Mouse (Mus musculus) forebrain, embryonic 12.5 days (tissue): ENCODE results near the gene Mier2. TPM values are rescaled to one million over a fixed set of nuclear protein-coding genes. Genes with fewer than 3 reads are reported as not detected.

Source experiments
- ATAC-seq: fragments of 200-750 bp; cut with Nextera tagmentation; 2 replicates; pipeline ENCODE4 v1.8.0; 2017; ENCODE audit warnings: moderate TSS enrichment; ENCODE audit not compliant: low FRiP score
- H3K27ac ChIP-seq: fragments of 300-500 bp; sonication (generic); 2 replicates; pipeline ENCODE4 v1.5.1; 2016; ENCODE audit warnings: mild to moderate bottlenecking
- H3K27me3 ChIP-seq: fragments of 300-500 bp; sonication (generic); 2 replicates; pipeline ENCODE4 v1.6.1; 2016; ENCODE audit warnings: mild to moderate bottlenecking
- H3K36me3 ChIP-seq: fragments of 300-500 bp; sonication (generic); replicated peaks from 2 replicates; pipeline ENCODE4 v1.6.1; 2016; ENCODE audit warnings: mild to moderate bottlenecking
- H3K4me1 ChIP-seq: fragments of 300-500 bp; sonication (generic); 2 replicates; pipeline ENCODE4 v1.6.1; 2016
- H3K4me2 ChIP-seq: fragments of 300-500 bp; sonication (generic); 2 replicates; pipeline ENCODE4 v1.6.1; 2016; ENCODE audit warnings: mild to moderate bottlenecking, moderate library complexity
- H3K4me3 ChIP-seq: fragments of 300-500 bp; sonication (generic); replicated peaks from 2 replicates; pipeline ENCODE4 v1.5.1; 2016; ENCODE audit warnings: mild to moderate bottlenecking
- H3K9ac ChIP-seq: fragments of 300-500 bp; sonication (generic); 2 replicates; pipeline ENCODE4 v1.6.1; 2016; ENCODE audit warnings: mild to moderate bottlenecking
- H3K9me3 ChIP-seq: fragments of 300-500 bp; sonication (generic); 2 replicates; pipeline ENCODE4 v1.6.1; 2016
- WGBS: fragments of 180-500 bp; shearing (Covaris S2); methylation state at CpG from one replicate; pipeline ENCODE4 v1.1.7; 2016; 5-methylcytosine and 5-hydroxymethylcytosine counted together
- polyA plus RNA-seq: library from polyadenylated mRNA; unstranded; fragments of >200 nt; fragmentation: Nextera tagmentation; extraction: Ambion mirVana; gene quantifications from 2 replicates; pipeline ENCODE4 v1.2.1, GENCODE M21; 2016

The Mier2 gene
- polyA plus RNA-seq, 1 experiment from 2014 or later: 69.0 TPM

DNA sequence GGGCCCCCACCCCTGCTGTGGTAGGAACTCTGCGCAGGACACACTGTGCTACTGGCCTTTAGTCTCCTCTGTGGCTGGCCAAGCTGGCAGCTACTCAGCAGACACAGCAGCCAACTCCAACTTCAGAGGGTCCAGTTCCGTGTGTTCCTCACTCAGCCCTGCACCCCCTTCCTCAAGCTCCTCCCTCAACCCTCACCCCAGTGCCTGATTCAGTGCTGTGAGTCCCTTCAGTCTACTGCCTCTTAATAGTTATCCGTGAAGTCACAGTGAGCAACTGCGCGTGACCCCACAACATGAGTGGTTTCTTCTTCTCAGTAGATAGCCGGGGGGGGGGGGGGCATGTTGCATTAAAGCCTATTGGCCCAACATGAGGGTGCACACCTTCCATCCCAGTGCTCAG is 18.6 kb upstream of the Mier2 start:
- ATAC-seq: no peak
- H3K36me3 ChIP-seq: no peaks in the 10 kb centered on the region

GRCm38 (mm10) chr10:79571314-79571713 is 16.3 kb upstream of the Mier2 start:
- Histone ChIP-seq H3K4me3 (no peak overlapping the region), H3K27me3 (no peaks in the 10 kb centered on the region), H3K27ac (no peak overlapping the region), H3K9me3 (no peaks in the 10 kb centered on the region), H3K36me3 (no peaks in the 10 kb centered on the region), H3K9ac (no peak overlapping the region), H3K4me2 (no peak overlapping the region), H3K4me1 (no peaks in the 10 kb centered on the region)
- ATAC-seq: no peak
- WGBS: 95% methylated on average over 2 of the region's 2 CpGs

More for the DNA sequence above, 18.6 kb upstream of the Mier2 start:
- 89% methylated on average over 6 of the region's 6 CpGs for WGBS
- no peaks in the 10 kb centered on the region for H3K27me3 ChIP-seq
- H3K4me2 ChIP-seq: no peak overlapping the region
- no peak overlapping the region for H3K9ac ChIP-seq
- no peaks in the 10 kb centered on the region for H3K4me1 ChIP-seq
- H3K9me3 ChIP-seq: no peaks in the 10 kb centered on the region
- no peak overlapping the region for H3K4me3 ChIP-seq
- H3K27ac ChIP-seq: no peak overlapping the region

GRCm38 (mm10) chr10:79569921-79570320 is 14.9 kb upstream of the Mier2 start:
- Histone ChIP-seq H3K9me3 (peaks cover 4% of the 10 kb centered on the region; the same call in 1 of the 2 replicates), H3K9ac (no peak overlapping the region), H3K27me3 (no peaks in the 10 kb centered on the region), H3K27ac (no peak overlapping the region), H3K4me3 (no peak overlapping the region), H3K4me2 (no peak overlapping the region), H3K4me1 (no peaks in the 10 kb centered on the region), H3K36me3 (no peaks in the 10 kb centered on the region)
- 91% methylated on average over 5 of the region's 5 CpGs for WGBS
- ATAC-seq: no peak

DNA sequence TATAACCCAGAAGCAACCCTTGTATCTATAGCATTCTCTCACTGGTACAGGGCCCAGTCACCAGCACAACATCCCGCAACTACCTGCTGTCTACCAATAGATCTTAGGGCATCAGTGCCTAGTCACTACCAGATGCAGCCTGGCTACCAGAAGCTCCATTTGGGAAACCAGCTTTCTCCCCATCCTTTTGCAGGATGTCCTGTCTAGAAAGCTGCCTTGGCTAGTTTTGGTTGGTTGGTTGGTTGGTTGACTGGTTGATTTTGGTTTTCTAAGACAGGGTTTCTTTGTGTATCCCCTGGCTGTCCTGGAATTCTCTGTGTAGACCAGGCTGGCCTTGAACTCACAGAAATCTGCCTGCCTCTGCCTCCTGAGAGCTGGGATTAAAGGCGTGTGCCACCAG is 4.7 kb upstream of the Mier2 start:
- 0 out of 2 replicates have a peak, but pooled peaks cover 5% of the 10 kb centered on the region for H3K4me1 ChIP-seq
- no peaks in the 10 kb centered on the region for H3K36me3 ChIP-seq
- no peak overlapping the region for H3K4me2 ChIP-seq
- peaks cover 2% of the 10 kb centered on the region; the same call in 1 of the 2 replicates for H3K9me3 ChIP-seq
- H3K9ac ChIP-seq: no peak overlapping the region
- ATAC-seq: no peak
- 86% methylated on average over 2 of the region's 2 CpGs for WGBS
- no peak overlapping the region for H3K27ac ChIP-seq
- H3K27me3 ChIP-seq: no peaks in the 10 kb centered on the region
- no peak overlapping the region for H3K4me3 ChIP-seq

- Histone ChIP-seq H3K9me3 (no peaks in the 10 kb centered on the region), H3K4me1 (peaks cover 25% of the 10 kb centered on the region), H3K4me3 (no peak overlapping the region), H3K9ac (no peak overlapping the region), H3K36me3 (no peaks in the 10 kb centered on the region), H3K4me2 (no peak overlapping the region), H3K27me3 (no peaks in the 10 kb centered on the region), H3K27ac (no peak overlapping the region)
- no peak for ATAC-seq
- 96% methylated on average over 5 of the region's 5 CpGs for WGBS
Observed at GRCm38 (mm10) chr10:79557496-79557895, 2.5 kb upstream of the Mier2 start.

DNA sequence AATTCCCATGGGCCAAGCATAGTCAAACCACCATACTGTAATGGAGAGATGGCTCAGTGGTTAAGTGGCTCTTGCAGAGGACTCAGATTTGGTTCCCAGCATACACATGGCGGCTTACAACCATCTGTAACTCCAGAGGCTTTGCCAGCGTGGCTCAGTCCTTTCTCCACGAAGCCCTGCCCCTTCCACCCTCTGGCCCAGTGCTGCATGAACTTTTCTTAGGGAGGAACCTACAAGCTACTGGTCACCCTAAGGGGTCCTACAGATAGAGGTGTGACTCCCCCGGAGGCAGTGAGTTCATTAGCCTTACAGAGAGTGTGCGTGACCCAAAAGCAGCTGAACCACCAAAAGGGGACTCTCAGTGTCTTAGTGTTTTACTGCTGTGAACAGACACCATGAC is 2.0 kb upstream of the Mier2 start:
- Histone ChIP-seq H3K9ac (no peak overlapping the region), H3K4me2 (no peak overlapping the region), H3K36me3 (no peaks in the 10 kb centered on the region), H3K27ac (no peak overlapping the region), H3K4me3 (no peak overlapping the region), H3K27me3 (no peaks in the 10 kb centered on the region), H3K4me1 (peaks cover 29% of the 10 kb centered on the region), H3K9me3 (no peaks in the 10 kb centered on the region)
- 89% methylated on average over 5 of the region's 5 CpGs for WGBS
- no peak for ATAC-seq

DNA sequence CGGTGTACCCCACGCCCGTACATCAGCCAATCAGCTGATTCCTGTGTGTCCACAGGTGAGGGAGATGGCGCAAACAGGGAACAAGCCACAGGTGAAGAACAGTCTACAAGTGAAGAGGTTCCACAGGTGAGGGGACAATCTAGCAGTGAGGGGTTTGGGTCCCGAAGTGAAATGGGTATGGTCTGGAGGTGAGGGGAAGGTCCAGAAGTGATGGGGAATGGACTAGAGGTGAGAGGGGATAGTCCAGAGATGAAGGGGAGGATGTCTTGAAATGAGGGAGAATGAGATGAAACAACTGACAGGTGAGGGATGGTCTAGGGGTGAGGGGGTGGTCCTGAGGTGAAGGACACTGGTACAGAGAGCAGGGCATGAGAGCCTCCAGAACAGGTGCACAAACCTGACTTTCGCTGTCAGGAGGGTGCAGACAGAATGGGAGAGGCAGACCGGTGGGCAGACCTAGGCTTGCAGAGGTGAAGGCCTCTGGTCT is 282 bp upstream of the Mier2 start:
- peak; percentile 6 for ATAC-seq
- Histone ChIP-seq H3K4me2 (peak overlapping the region; percentile 78), H3K9ac (peak overlapping the region; percentile 98), H3K9me3 (no peaks in the 10 kb centered on the region), H3K27ac (no peak overlapping the region), H3K36me3 (peaks cover 3% of the 10 kb centered on the region), H3K4me1 (peaks cover 29% of the 10 kb centered on the region), H3K4me3 (peak overlapping the region; percentile 96), H3K27me3 (no peaks in the 10 kb centered on the region)
- 24% methylated on average over 7 of the region's 7 CpGs for WGBS

- Histone ChIP-seq H3K9ac (peak overlapping the region; percentile 98), H3K4me3 (peak overlapping the region; percentile 96), H3K4me2 (peak overlapping the region; percentile 78), H3K27me3 (no peaks in the 10 kb centered on the region), H3K9me3 (no peaks in the 10 kb centered on the region), H3K27ac (no peak overlapping the region), H3K36me3 (peaks cover 19% of the 10 kb centered on the region), H3K4me1 (peaks cover 29% of the 10 kb centered on the region)
- ATAC-seq: no peak
- 48% methylated on average over 10 of the region's 10 CpGs for WGBS
Observed at GRCm38 (mm10) chr10:79553691-79554090, 1.3 kb downstream of the Mier2 start.

DNA sequence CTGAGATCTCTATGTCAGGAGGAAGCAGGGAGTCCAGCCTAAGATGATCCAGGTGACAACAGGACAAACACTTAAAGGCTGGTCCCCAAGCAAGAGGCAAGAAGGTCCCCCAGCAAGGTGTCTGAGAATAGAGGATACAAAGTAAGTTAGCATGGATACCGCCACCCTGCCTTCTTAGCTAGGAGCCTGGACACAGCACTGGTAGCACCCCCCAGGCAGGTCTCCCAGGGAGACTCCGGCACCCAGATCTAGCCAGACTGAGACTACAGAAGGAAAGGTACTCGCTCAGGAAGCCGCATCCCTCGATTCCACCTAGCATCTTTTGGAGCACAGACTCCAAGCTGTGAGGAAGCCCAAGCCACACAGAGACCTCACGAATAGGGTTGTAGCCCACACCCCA is 1.8 kb downstream of the Mier2 start:
- ATAC-seq: no peak
- Histone ChIP-seq H3K9ac (peak overlapping the region; percentile 98; the same call in 1 of the 2 replicates), H3K9me3 (no peaks in the 10 kb centered on the region), H3K27me3 (no peaks in the 10 kb centered on the region), H3K4me2 (peak overlapping the region; percentile 78), H3K36me3 (peaks cover 24% of the 10 kb centered on the region), H3K4me1 (peaks cover 29% of the 10 kb centered on the region), H3K27ac (no peak overlapping the region), H3K4me3 (peak overlapping the region; percentile 96; the same call in 1 of the 2 replicates)
- 92% methylated on average over 6 of the region's 6 CpGs for WGBS

- H3K36me3 ChIP-seq: peaks cover 31% of the 10 kb centered on the region
- no peak overlapping the region for H3K27ac ChIP-seq
- peaks cover 29% of the 10 kb centered on the region for H3K4me1 ChIP-seq
- 92% methylated on average over 8 of the region's 8 CpGs for WGBS
- ATAC-seq: no peak
- no peak overlapping the region for H3K4me2 ChIP-seq
- H3K9ac ChIP-seq: no peak overlapping the region
- no peaks in the 10 kb centered on the region for H3K9me3 ChIP-seq
- no peak overlapping the region for H3K4me3 ChIP-seq
- H3K27me3 ChIP-seq: no peaks in the 10 kb centered on the region
Observed at GRCm38 (mm10) chr10:79552531-79552930, 2.5 kb downstream of the Mier2 start.

GRCm38 (mm10) chr10:79550366-79550765 is 4.6 kb downstream of the Mier2 start:
- H3K27me3 ChIP-seq: no peaks in the 10 kb centered on the region
- no peak overlapping the region for H3K27ac ChIP-seq
- H3K9me3 ChIP-seq: no peaks in the 10 kb centered on the region
- H3K36me3 ChIP-seq: peaks cover 52% of the 10 kb centered on the region
- WGBS: 85% methylated on average over 9 of the region's 9 CpGs
- peaks cover 27% of the 10 kb centered on the region for H3K4me1 ChIP-seq
- H3K4me2 ChIP-seq: no peak overlapping the region
- no peak overlapping the region for H3K9ac ChIP-seq
- H3K4me3 ChIP-seq: no peak overlapping the region
- ATAC-seq: no peak

- no peak overlapping the region for H3K27ac ChIP-seq
- H3K4me3 ChIP-seq: no peak overlapping the region
- H3K4me1 ChIP-seq: peaks cover 21% of the 10 kb centered on the region
- H3K4me2 ChIP-seq: no peak overlapping the region
- WGBS: 93% methylated on average over 18 of the region's 18 CpGs
- H3K9ac ChIP-seq: no peak overlapping the region
- ATAC-seq: no peak
- H3K9me3 ChIP-seq: no peaks in the 10 kb centered on the region
- H3K27me3 ChIP-seq: no peaks in the 10 kb centered on the region
- H3K36me3 ChIP-seq: peaks cover 64% of the 10 kb centered on the region
Observed at GRCm38 (mm10) chr10:79548971-79549723, 5.9 kb downstream of the Mier2 start.

DNA sequence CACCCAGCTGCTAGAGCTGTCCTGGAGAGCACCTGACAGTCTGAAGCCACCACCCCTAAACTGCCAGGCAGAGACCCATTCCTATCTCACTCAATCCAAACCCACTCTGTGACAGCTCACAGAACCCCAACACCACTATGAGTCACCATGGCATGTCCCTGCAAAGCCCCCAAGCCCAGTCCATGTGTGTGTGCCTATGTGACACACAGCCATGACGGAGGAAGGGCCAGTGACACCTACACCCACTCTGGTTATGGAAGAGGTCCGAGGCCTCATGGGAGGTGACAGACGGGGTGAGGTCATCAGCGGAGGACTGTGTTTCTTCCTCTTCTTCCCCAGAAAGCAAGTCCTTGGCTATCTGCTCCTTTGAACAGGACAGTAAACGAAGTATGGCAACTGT is 6.5 kb downstream of the Mier2 start:
- Histone ChIP-seq H3K4me3 (no peak overlapping the region), H3K4me2 (no peak overlapping the region), H3K4me1 (peaks cover 15% of the 10 kb centered on the region), H3K27me3 (no peaks in the 10 kb centered on the region), H3K27ac (no peak overlapping the region), H3K9me3 (no peaks in the 10 kb centered on the region), H3K36me3 (peaks cover 70% of the 10 kb centered on the region), H3K9ac (no peak overlapping the region)
- 90% methylated on average over 5 of the region's 5 CpGs for WGBS
- no peak for ATAC-seq
